Mouse (Mus musculus) heart, postnatal 0 days (tissue): ENCODE results near the gene Zfp213. TPM values are rescaled to one million over a fixed set of nuclear protein-coding genes. Genes with fewer than 3 reads are reported as not detected.
"Not testable (repeated sequence)": the region's sequence is repeated elsewhere in the genome, so short reads cannot be mapped to it uniquely, and the experiment has no call there.

ENCODE experiments used
- ATAC-seq: fragments of 200-750 bp; cut with Nextera tagmentation; 2 replicates; pipeline ENCODE4 v1.8.0; 2017; ENCODE audit warnings: low read depth, moderate number of reproducible peaks, moderate library complexity; ENCODE audit not compliant: insufficient read depth
- DNase-seq: peaks from one replicate; pipeline ENCODE4 v3.0.0-alpha.2; 2016; ENCODE audit warnings: low spot score
- H3K27ac ChIP-seq: fragments of 300-500 bp; sonication (generic); 2 replicates; pipeline ENCODE4 v1.5.1; 2014; ENCODE audit warnings: low read depth, mild to moderate bottlenecking
- H3K27me3 ChIP-seq: fragments of 300-500 bp; sonication (generic); 2 replicates; pipeline ENCODE4 v1.6.1; 2014; ENCODE audit warnings: low read length, mixed read lengths; ENCODE audit not compliant: control insufficient read depth, insufficient read depth
- H3K36me3 ChIP-seq: fragments of 300-500 bp; sonication (generic); replicated peaks from 2 replicates; pipeline ENCODE4 v1.6.1; 2014; ENCODE audit warnings: low read length, mixed read lengths; ENCODE audit not compliant: control insufficient read depth, insufficient read depth
- H3K4me1 ChIP-seq: fragments of 300-500 bp; sonication (generic); 2 replicates; pipeline ENCODE4 v1.6.1; 2014; ENCODE audit warnings: antibody characterized with exemption; ENCODE audit not compliant: control insufficient read depth, insufficient read depth
- H3K4me2 ChIP-seq: fragments of 300-500 bp; sonication (generic); 2 replicates; pipeline ENCODE4 v1.6.1; 2014; ENCODE audit warnings: low read depth, mild to moderate bottlenecking, low read length, moderate library complexity
- H3K4me3 ChIP-seq: fragments of 300-500 bp; sonication (generic); 2 replicates; pipeline ENCODE4 v1.5.1; 2014; ENCODE audit warnings: low read depth, low read length
- H3K9ac ChIP-seq: fragments of 300-500 bp; sonication (generic); replicated peaks from 2 replicates; pipeline ENCODE4 v1.6.1; 2014; ENCODE audit warnings: low read depth, low read length, mixed read lengths
- H3K9me3 ChIP-seq: fragments of 300-500 bp; sonication (generic); replicated peaks from 2 replicates; pipeline ENCODE4 v1.6.1; 2016; ENCODE audit warnings: low read length; ENCODE audit not compliant: control insufficient read depth
- CTCF ChIP-seq: IDR thresholded peaks from 2 replicates; pipeline ENCODE4 v1.5.1; 2016; ENCODE audit warnings: antibody characterized with exemption, control low read depth, low read depth
- EP300 ChIP-seq: IDR thresholded peaks from 2 replicates; pipeline ENCODE4 v1.6.1; 2016; ENCODE audit warnings: antibody characterized with exemption, low read depth
- WGBS: fragments of 180-500 bp; shearing (Covaris S2); extraction: QIAGEN DNeasy Blood & Tissue Kit; methylation state at CpG from one replicate; pipeline ENCODE4 v1.1.7; 2014; 5-methylcytosine and 5-hydroxymethylcytosine counted together
- polyA plus RNA-seq: library from polyadenylated mRNA; unstranded; fragments of >200 nt; fragmentation: Nextera tagmentation; extraction: Ambion mirVana; gene quantifications from 2 replicates; pipeline ENCODE4 v1.2.1, GENCODE M21; 2015
- total RNA-seq: library from RNA; depleted of rRNA; stranded (reverse); fragments of >200 nt; gene quantifications from 2 replicates; pipeline ENCODE4 v1.2.3, GENCODE M21; 2014; ENCODE audit warnings: low replicate concordance

Gene Zfp213
- total and polyA plus RNA-seq, 2 experiments from 2014 or later = 9.8 to 21.4 TPM

- Histone ChIP-seq H3K4me1 (peaks cover 5% of the 10 kb centered on the region; the same call in 1 of the 2 replicates), H3K27ac (peak within 1 kb of the TSS; percentile 89), H3K9ac (peak within 1 kb of the TSS; percentile 68), H3K4me2 (peak within 1 kb of the TSS; percentile 74), H3K27me3 (no peaks in the 10 kb centered on the region), H3K4me3 (peak within 1 kb of the TSS; percentile 48), H3K9me3 (no peaks in the 10 kb centered on the region), H3K36me3 (no peaks in the 10 kb centered on the region)
- no peak for TF ChIP-seq CTCF
- TF ChIP-seq EP300 = no peak
- WGBS = 3% methylated on average over 31 of the region's 31 CpGs
- peak; percentile 98 for ATAC-seq
- DNase-seq = peak; percentile 98
These were observed 34.8 kb upstream of the Zfp213 start, which contains the start of gene Zfp13 for GRCm38 (mm10) chr17:23598582-23599552. TSS of gene Zfp13 (minus strand) at chr17:23599487.

GRCm38 (mm10) chr17:23595139-23595538 is 31.1 kb upstream of the Zfp213 start:
- not testable (repeated sequence) for H3K4me2 ChIP-seq, H3K4me1 ChIP-seq, ATAC-seq, H3K27ac ChIP-seq, H3K4me3 ChIP-seq, H3K27me3 ChIP-seq, H3K36me3 ChIP-seq, DNase-seq, H3K9me3 ChIP-seq, H3K9ac ChIP-seq
- 78% methylated on average over 4 of the region's 4 CpGs for WGBS

- Histone ChIP-seq H3K9me3 (no peaks in the 10 kb centered on the region), H3K36me3 (no peaks in the 10 kb centered on the region), H3K4me2 (peak overlapping the region; percentile 83), H3K27ac (peak overlapping the region; percentile 69), H3K4me3 (peak overlapping the region; percentile 56), H3K4me1 (no peaks in the 10 kb centered on the region), H3K27me3 (no peaks in the 10 kb centered on the region), H3K9ac (peak overlapping the region; percentile 47; the same call in 1 of the 2 replicates)
- peak; percentile 22; the same call in 1 of the 2 replicates for ATAC-seq
- TF ChIP-seq CTCF = no peak
- TF ChIP-seq EP300 = no peak
- no peak for DNase-seq
- WGBS = 14% methylated on average over 13 of the region's 13 CpGs
These were observed 28.9 kb upstream of the Zfp213 start for GRCm38 (mm10) chr17:23592926-23593300.

GRCm38 (mm10) chr17:23592208-23592925 is 28.3 kb upstream of the Zfp213 start:
- peak overlapping the region; percentile 56 for H3K4me3 ChIP-seq
- ATAC-seq (peak; percentile 100), DNase-seq (peak; percentile 95)
- peak overlapping the region; percentile 83 for H3K4me2 ChIP-seq
- WGBS = 7% methylated on average over 34 of the region's 34 CpGs
- no peak for TF ChIP-seq CTCF
- TF ChIP-seq EP300 = no peak
- H3K27ac ChIP-seq = peak overlapping the region; percentile 69
- H3K36me3 ChIP-seq = no peaks in the 10 kb centered on the region
- no peaks in the 10 kb centered on the region for H3K27me3 ChIP-seq
- peak overlapping the region; percentile 47 for H3K9ac ChIP-seq
- no peaks in the 10 kb centered on the region for H3K4me1 ChIP-seq
- no peaks in the 10 kb centered on the region for H3K9me3 ChIP-seq

DNA sequence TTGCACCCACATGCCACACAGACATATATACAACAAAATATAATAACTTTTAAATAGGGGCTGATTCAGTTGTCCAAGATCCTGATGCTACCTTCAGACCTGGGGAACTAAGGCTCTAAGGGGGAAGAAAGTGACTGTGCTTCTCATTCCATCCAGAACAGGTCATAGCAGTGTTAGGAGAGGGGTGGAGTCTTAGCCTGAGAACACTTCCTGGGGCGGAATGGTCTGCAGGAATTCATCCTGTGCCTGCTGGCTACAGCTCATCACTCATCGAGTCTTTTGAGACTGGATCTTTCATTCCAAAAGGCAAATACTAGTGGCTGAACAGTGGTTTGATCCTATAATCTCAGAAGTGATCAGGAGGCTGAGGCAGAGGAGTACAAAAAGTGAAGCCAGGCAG is 23.2 kb upstream of the Zfp213 start:
- DNase-seq = no peak
- TF ChIP-seq EP300 (no peak), CTCF (no peak)
- Histone ChIP-seq H3K4me3 (no peak overlapping the region), H3K27me3 (no peaks in the 10 kb centered on the region), H3K9ac (no peak overlapping the region), H3K27ac (no peak overlapping the region), H3K36me3 (no peaks in the 10 kb centered on the region), H3K4me2 (no peak overlapping the region), H3K4me1 (peaks cover 6% of the 10 kb centered on the region; the same call in 1 of the 2 replicates), H3K9me3 (no peaks in the 10 kb centered on the region)
- WGBS = 40% methylated on average over 2 of the region's 2 CpGs
- no peak for ATAC-seq
